In genomic region chr10:127063239-127063872, GRCm38 (mm10) we compare ENCODE assay signal across 8 mouse cellular contexts. TPM values are rescaled to one million over a fixed set of nuclear protein-coding genes. Genes with fewer than 3 reads are reported as not detected.
DNase-seq lines count a peak whose midpoint lies in the region; ATAC-seq lines count a peak whose summit lies in the region.

TSS of gene Cdk4 (plus strand) at chr10:127063534.

- H3K27me3 ChIP-seq in heart, embryonic 10.5 days (ENCODE audit: insufficient read depth, poor library complexity, severe bottlenecking): peaks cover 38% of the 10 kb centered on the region
- H3K27me3 ChIP-seq in kidney, embryonic 15.5 days: peaks cover 26% of the 10 kb centered on the region

- H3K36me3 ChIP-seq in heart, embryonic 10.5 days: peaks cover 37% of the 10 kb centered on the region
- H3K36me3 ChIP-seq in kidney, embryonic 15.5 days: peaks cover 39% of the 10 kb centered on the region

- H3K27ac ChIP-seq in heart, embryonic 10.5 days: peak within 1 kb of the TSS; percentile 98
- H3K27ac ChIP-seq in kidney, embryonic 15.5 days: peak within 1 kb of the TSS; percentile 88

- peaks cover 37% of the 10 kb centered on the region for H3K4me1 ChIP-seq in heart, embryonic 10.5 days
- H3K4me1 ChIP-seq in kidney, embryonic 15.5 days: peaks cover 53% of the 10 kb centered on the region

- H3K9ac ChIP-seq in kidney, embryonic 15.5 days: peak within 1 kb of the TSS; percentile 96

- peak; percentile 85 for ATAC-seq in erythroblast, adult 5-6 weeks (replicated peaks; ENCODE audit: low FRiP score, poor library complexity, severe bottlenecking)
- ATAC-seq in kidney, embryonic 15.5 days (replicated peaks; ENCODE audit: low FRiP score): peak; percentile 92
- ATAC-seq in monocyte, adult 5-6 weeks (replicated peaks; ENCODE audit: insufficient number of reproducible peaks, low FRiP score, low TSS enrichment, poor library complexity, severe bottlenecking): peak; percentile 78

- peak within 1 kb of the TSS; percentile 77 for H3K4me2 ChIP-seq in kidney, embryonic 15.5 days

- under 1% methylated on average over 45 of the region's 46 CpGs for WGBS in heart, embryonic 10.5 days
- WGBS in kidney, embryonic 15.5 days: under 1% methylated on average over 46 of the region's 46 CpGs

- peak; percentile 96 to 98 for DNase-seq in B cell, adult 2 months
- peak; percentile 100 for DNase-seq in brain, adult 2 months (ENCODE audit: low read depth, low spot score)
- DNase-seq in heart, embryonic 10.5 days (ENCODE audit: low spot score): peak; percentile 100
- peak; percentile 98 for DNase-seq in liver
- peak; percentile 94 to 96 for DNase-seq in spleen, postnatal 4 days (ENCODE audit: low spot score in 2 of 2)

- H3K4me3 ChIP-seq in heart, embryonic 10.5 days: peak within 1 kb of the TSS; percentile 92
- H3K4me3 ChIP-seq in kidney, embryonic 15.5 days (replicated peaks): peak within 1 kb of the TSS; percentile 89

- H3K9me3 ChIP-seq in heart, embryonic 10.5 days: no peaks in the 10 kb centered on the region
- no peaks in the 10 kb centered on the region for H3K9me3 ChIP-seq in kidney, embryonic 15.5 days (replicated peaks)

RNA-seq across cellular contexts. Expression of gene Cdk4, which starts in this region (rescaled TPM):
- 83.0 and 90.1 TPM in 2 replicates for total RNA-seq in erythroblast, adult 5-6 weeks (2015; ENCODE audit: low replicate concordance)
- total RNA-seq in erythroblast, adult 5-6 weeks (2017; ENCODE audit: low replicate concordance): 43.8 and 71.5 TPM in 2 replicates
- polyA plus RNA-seq in heart, embryonic 10.5 days (2016; fragmentation: Nextera tagmentation; extraction: Ambion mirVana): 1,495 and 2,024 TPM in 2 replicates
- 1,852 and 1,884 TPM in 2 replicates for polyA plus RNA-seq in kidney, embryonic 15.5 days (2015; fragmentation: Nextera tagmentation; extraction: Ambion mirVana)
- 23.3 to 49.4 TPM (median 23.9 TPM) in 3 replicates for total RNA-seq in monocyte, adult 5-6 weeks (2017)

Comparison
In these comparisons a context has a peak if more than half of its experiments do, and no peak if none do; other contexts are left out.
1. Peak in every context shown above with its lines: DNase-seq, ATAC-seq, H3K4me3 ChIP-seq and H3K27ac ChIP-seq.